8 mouse cellular contexts compared by ENCODE assay signal in the genomic region with DNA sequence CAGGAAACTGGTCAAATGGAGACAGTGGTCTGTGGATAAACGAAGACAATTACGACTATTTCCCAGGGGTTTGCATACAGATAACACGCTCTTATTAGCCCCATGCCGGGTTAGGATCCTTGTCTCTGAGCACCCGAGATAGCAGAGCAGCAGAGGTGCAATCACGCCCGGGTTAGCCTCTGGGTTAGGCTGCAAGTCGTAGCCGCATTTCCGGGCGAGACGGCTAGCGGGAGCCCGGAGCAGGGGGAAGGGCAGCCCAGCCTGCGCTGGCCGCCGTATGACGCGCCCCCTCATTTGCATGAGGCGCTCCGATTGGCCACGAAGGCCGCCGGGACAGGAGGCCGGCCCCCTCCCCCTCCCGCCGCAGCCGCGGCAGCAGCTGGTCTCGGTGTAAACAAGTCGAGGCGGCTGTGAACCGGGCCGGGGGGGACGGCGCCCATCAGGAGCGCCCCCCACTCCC. TPM values are rescaled to one million over a fixed set of nuclear protein-coding genes. Genes with fewer than 3 reads are reported as not detected.
A peak's percentile ranks its signal among the peaks of the same experiment; 100 is the strongest.
DNase-seq lines count a peak whose midpoint lies in the region; ATAC-seq lines count a peak whose summit lies in the region.

A gene (plus strand): TSS at position 358 of the 460 bp plus-strand sequence.

- DNase-seq in adrenal gland, adult 8-10 months = peak; percentile 96
- DNase-seq in embryo, embryonic 10.5 days (ENCODE audit: low spot score) = peak; percentile 94
- peak; percentile 97 for DNase-seq in gastrocnemius, postnatal 14 days
- DNase-seq in left cerebral cortex, postnatal 14 days (ENCODE audit: low spot score in 2 of 2) = peak; percentile 95
- peak; percentile 96 for DNase-seq in right cerebral cortex, postnatal 36 days (ENCODE audit: low spot score in 2 of 2)
- peak; percentile 95 for DNase-seq in urinary bladder, postnatal 4 days (ENCODE audit: low spot score in 2 of 2)

- intact Hi-C loops in gastrocnemius, postnatal 14 days (cut with DNase I; ENCODE audit: low total_unique reads) = no loop called here
- intact Hi-C loops in left cerebral cortex, postnatal 14 days (cut with DNase I) = loop anchor here (5.0 kb wide), 1 partner anchor 74 kb away; no protein-coding TSS in a partner anchor

- ATAC-seq in inflammation-experienced regulatory T-cells, adult 6 months = peak; percentile 91
- peak; percentile 85 for ATAC-seq in megakaryocyte-erythroid progenitor cell, adult 5-6 weeks (replicated peaks; ENCODE audit: low FRiP score, low TSS enrichment, poor library complexity, severe bottlenecking)

RNA-seq across cellular contexts. Expression of the gene that starts here (rescaled TPM):
- 100 to 1,000 TPM; 114 to 148 (median 125) TPM for total RNA-seq in adrenal gland, adult 8-10 months (2022)
- total RNA-seq in gastrocnemius, postnatal 14 days (2021) = 10 to 100 TPM; 52.4 to 64.9 TPM
- polyA plus RNA-seq in inflammation-experienced regulatory T-cells, adult 6 months (2017; shearing (Covaris generic)) = 100 to 1,000 TPM in 1 of 3 experiments, 10 to 100 TPM in 2; 51.9 to 107 (median 70.2) TPM
- total RNA-seq in left cerebral cortex, postnatal 14 days (2021) = 100 to 1,000 TPM; 247 to 269 TPM
- 26.6 and 40.6 TPM in 2 replicates for total RNA-seq in megakaryocyte-erythroid progenitor cell, adult 5-6 weeks (2014; fragmentation: Nextera tagmentation)
- 20.2 and 22.6 TPM in 2 replicates for total RNA-seq in megakaryocyte-erythroid progenitor cell, adult 5-6 weeks (2017)

Comparison
In these comparisons a context has a peak if more than half of its experiments do, and no peak if none do; other contexts are left out.
1. Peak in every context shown above with its lines: DNase-seq and ATAC-seq.